Mouse (Mus musculus) intestine, embryonic 16.5 days (tissue): ENCODE data around the gene Hyal2. TPM values are rescaled to one million over a fixed set of nuclear protein-coding genes. Genes with fewer than 3 reads are reported as not detected.

Experiments used
- ATAC-seq: fragments of 200-750 bp; cut with Nextera tagmentation; 2 replicates; pipeline ENCODE4 v1.8.0; 2017; ENCODE audit warnings: moderate TSS enrichment, moderate library complexity
- H3K27ac ChIP-seq: fragments of 300-500 bp; sonication (generic); 2 replicates; pipeline ENCODE4 v1.5.1; 2014; ENCODE audit warnings: mild to moderate bottlenecking, low read length
- H3K27me3 ChIP-seq: fragments of 300-500 bp; sonication (generic); replicated peaks from 2 replicates; pipeline ENCODE4 v1.6.1; 2014; ENCODE audit warnings: low read length, control low read depth, mixed read lengths; ENCODE audit not compliant: control insufficient read depth, insufficient read depth
- H3K36me3 ChIP-seq: fragments of 300-500 bp; sonication (generic); 2 replicates; pipeline ENCODE4 v1.6.1; 2014; ENCODE audit warnings: low read length, control low read depth; ENCODE audit not compliant: control insufficient read depth, insufficient read depth
- H3K4me1 ChIP-seq: fragments of 300-500 bp; sonication (generic); 2 replicates; pipeline ENCODE4 v1.6.1; 2014; ENCODE audit warnings: low read length, control low read depth, mixed read lengths; ENCODE audit not compliant: control insufficient read depth, insufficient read depth
- H3K4me2 ChIP-seq: fragments of 300-500 bp; sonication (generic); 2 replicates; pipeline ENCODE4 v1.6.1; 2014; ENCODE audit warnings: low read depth, low read length, control low read depth
- H3K4me3 ChIP-seq: fragments of 300-500 bp; sonication (generic); 2 replicates; pipeline ENCODE4 v1.5.1; 2014; ENCODE audit warnings: mild to moderate bottlenecking, low read length
- H3K9ac ChIP-seq: fragments of 300-500 bp; sonication (generic); 2 replicates; pipeline ENCODE4 v1.6.1; 2014; ENCODE audit warnings: low read depth, low read length
- H3K9me3 ChIP-seq: fragments of 300-500 bp; sonication (generic); 2 replicates; pipeline ENCODE4 v1.6.1; 2016; ENCODE audit warnings: low read length, control low read depth; ENCODE audit not compliant: control insufficient read depth
- WGBS: fragments of 180-500 bp; shearing (Covaris S2); extraction: QIAGEN DNeasy Blood & Tissue Kit; methylation state at CpG from one replicate; pipeline ENCODE4 v1.1.7; 2014; 5-methylcytosine and 5-hydroxymethylcytosine counted together
- polyA plus RNA-seq: library from polyadenylated mRNA; unstranded; fragments of >200 nt; fragmentation: Nextera tagmentation; extraction: Ambion mirVana; gene quantifications from 2 replicates; pipeline ENCODE4 v1.2.1, GENCODE M21; 2015

Hyal2 gene
- polyA plus RNA-seq, 1 experiment from 2014 or later: 91.2 TPM

GRCm38 (mm10) chr9:107538231-107538630 lies 29.5 kb upstream of the Hyal2 start:
- Histone ChIP-seq H3K27ac (no peak overlapping the region), H3K4me3 (no peak overlapping the region)
- no peak for ATAC-seq

DNA sequence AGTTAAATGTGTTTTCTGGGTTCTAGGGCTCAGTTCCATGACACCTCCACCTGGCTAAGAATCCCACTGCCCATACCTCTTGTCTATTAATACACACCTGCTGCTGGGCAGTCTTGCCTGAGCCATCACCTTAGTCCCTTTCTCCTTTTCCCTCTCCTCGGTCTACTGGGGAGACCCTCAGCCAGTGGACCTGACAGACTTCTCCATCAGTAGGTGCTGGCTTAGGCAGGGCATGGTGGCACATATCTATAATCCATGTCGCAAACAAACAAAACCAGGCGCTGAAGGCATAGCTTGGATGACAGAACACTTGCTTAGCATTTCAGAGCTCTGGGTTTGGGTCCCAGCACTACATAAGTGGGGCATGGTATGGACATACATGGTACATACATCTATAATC lies 29.0 kb upstream of the Hyal2 start:
- H3K4me1 ChIP-seq: peaks cover 39% of the 10 kb centered on the region
- no peak overlapping the region for H3K9ac ChIP-seq
- 83% methylated on average over 3 of the region's 3 CpGs for WGBS
- no peak overlapping the region for H3K27ac ChIP-seq
- H3K4me2 ChIP-seq: no peak overlapping the region
- H3K4me3 ChIP-seq: no peak overlapping the region
- ATAC-seq: no peak
- no peaks in the 10 kb centered on the region for H3K27me3 ChIP-seq
- no peaks in the 10 kb centered on the region for H3K9me3 ChIP-seq
- peaks cover 18% of the 10 kb centered on the region for H3K36me3 ChIP-seq

More at GRCm38 (mm10) chr9:107538231-107538630, 29.5 kb upstream of the Hyal2 start:
- H3K9ac ChIP-seq: no peak overlapping the region
- H3K36me3 ChIP-seq: peaks cover 18% of the 10 kb centered on the region
- WGBS: 95% methylated on average over 7 of the region's 7 CpGs
- no peak overlapping the region for H3K4me2 ChIP-seq
- no peaks in the 10 kb centered on the region for H3K27me3 ChIP-seq
- H3K9me3 ChIP-seq: no peaks in the 10 kb centered on the region
- H3K4me1 ChIP-seq: peaks cover 39% of the 10 kb centered on the region

- ATAC-seq: no peak
- no peak overlapping the region for H3K4me2 ChIP-seq
- WGBS: 96% methylated on average over 8 of the region's 8 CpGs
These were observed 27.8 kb upstream of the Hyal2 start for GRCm38 (mm10) chr9:107539940-107540339.

DNA sequence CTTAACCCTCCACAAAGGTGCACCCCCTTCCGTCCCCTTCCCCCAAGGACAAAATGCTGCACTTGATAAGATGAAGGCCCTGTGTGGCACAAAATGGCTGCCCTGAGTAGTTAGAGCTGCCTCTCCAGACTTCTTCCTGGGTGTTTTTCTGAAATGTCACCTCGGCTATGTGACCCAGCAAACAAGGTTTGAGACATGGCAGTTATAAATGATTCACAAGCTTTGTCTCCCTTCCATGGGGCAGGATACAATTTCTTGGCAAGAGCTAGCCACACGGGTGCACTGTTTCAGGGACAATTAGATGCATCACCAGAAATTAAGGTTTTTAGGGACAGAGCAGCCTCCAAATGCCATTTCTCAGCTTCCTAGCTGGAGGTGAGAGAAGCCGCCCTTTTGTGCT lies 27.3 kb upstream of the Hyal2 start:
- Histone ChIP-seq H3K9ac (no peak overlapping the region; the same call in 1 of the 2 replicates), H3K4me1 (peaks cover 36% of the 10 kb centered on the region), H3K4me3 (no peak overlapping the region), H3K27me3 (no peaks in the 10 kb centered on the region), H3K36me3 (peaks cover 21% of the 10 kb centered on the region), H3K9me3 (no peaks in the 10 kb centered on the region), H3K27ac (no peak overlapping the region), H3K4me2 (no peak overlapping the region)
- WGBS: 76% methylated on average over 4 of the region's 4 CpGs
- no peak for ATAC-seq

More at GRCm38 (mm10) chr9:107539940-107540339, 27.8 kb upstream of the Hyal2 start:
- peaks cover 39% of the 10 kb centered on the region for H3K4me1 ChIP-seq
- H3K4me3 ChIP-seq: no peak overlapping the region
- peaks cover 20% of the 10 kb centered on the region for H3K36me3 ChIP-seq
- H3K27ac ChIP-seq: no peak overlapping the region
- no peaks in the 10 kb centered on the region for H3K9me3 ChIP-seq
- no peak overlapping the region for H3K9ac ChIP-seq
- H3K27me3 ChIP-seq: no peaks in the 10 kb centered on the region

DNA sequence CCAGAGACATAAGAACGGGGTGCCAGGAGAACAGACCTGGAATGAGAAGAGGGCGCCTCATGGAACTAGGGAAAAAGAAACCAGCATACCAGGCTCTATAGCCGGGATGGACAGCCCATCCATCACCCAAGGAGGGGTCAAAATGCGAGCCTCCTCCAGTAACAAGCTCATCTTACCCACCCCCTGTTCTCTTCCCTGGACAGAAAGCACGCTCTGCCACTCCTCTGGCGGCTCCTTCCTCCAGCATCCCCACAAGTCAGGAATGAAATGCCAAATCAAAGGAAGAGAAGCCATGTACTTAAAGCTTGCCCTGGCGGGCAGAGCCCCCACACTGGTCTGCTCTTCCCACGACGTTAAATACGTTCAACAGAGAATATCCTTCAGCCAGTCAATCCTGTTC lies 26.7 kb upstream of the Hyal2 start:
- 26% methylated on average over 10 of the region's 10 CpGs for WGBS
- H3K9ac ChIP-seq: peak overlapping the region; percentile 60
- no peak overlapping the region; the same call in 1 of the 2 replicates for H3K27ac ChIP-seq

DNA sequence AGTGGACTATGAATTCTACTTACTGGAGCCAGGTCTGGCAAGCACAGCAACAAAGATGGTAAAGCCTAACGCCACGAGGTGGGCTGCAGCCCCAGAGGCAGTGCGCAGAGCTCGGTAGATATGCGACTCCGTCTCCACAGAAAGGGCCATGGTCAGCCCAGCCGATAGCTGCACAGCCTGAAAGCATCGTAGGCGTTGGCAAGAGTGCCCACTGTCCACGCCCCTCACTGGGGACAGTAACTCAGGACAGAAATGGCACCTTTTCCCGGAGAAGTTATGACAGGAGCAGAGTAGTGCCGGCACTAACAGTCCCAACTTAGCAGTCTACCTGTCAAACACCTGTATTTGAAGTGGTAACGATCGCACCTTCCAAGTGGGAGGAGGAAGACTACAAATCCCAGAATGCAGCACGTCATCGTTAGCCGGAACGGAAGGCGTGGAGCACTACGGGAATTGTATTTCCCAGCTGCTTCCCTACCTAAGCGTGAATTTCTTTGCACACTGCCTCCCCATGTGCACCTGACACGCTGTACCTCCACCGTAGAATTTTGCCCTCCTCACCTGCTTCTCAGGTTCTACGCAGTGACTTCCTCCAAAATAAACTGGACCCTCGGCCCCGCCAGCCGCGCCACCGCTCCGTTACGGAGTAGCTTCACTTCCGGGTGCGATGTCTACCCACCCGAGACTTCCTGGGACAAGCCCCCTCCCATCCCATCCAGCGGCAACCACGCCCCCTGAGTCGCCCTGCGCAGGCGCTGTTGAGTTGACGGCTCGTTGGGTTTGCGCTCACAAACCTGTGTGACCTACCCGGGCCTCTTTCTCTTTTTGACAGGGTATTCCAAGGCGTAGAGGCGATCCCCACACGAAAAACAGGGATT lies 26.0 kb upstream of the Hyal2 start, which contains the start of the genes Cyb561d2 and Nprl2:
TSS of gene Cyb561d2 (minus strand) at position 720 of the 878 bp plus-strand sequence.
TSS of gene Nprl2 (plus strand) at position 753 of the 878 bp plus-strand sequence.
- H3K27me3 ChIP-seq: no peaks in the 10 kb centered on the region
- H3K4me2 ChIP-seq: peak within 1 kb of the TSS; percentile 70
- H3K9me3 ChIP-seq: no peaks in the 10 kb centered on the region
- peak within 1 kb of the TSS; percentile 60 for H3K9ac ChIP-seq
- peaks cover 24% of the 10 kb centered on the region for H3K4me1 ChIP-seq
- peak within 1 kb of the TSS; percentile 70 for H3K4me3 ChIP-seq
- WGBS: under 1% methylated on average over 46 of the region's 46 CpGs
- peak; percentile 88 for ATAC-seq
- peaks cover 21% of the 10 kb centered on the region for H3K36me3 ChIP-seq
- H3K27ac ChIP-seq: peak within 1 kb of the TSS; percentile 58

More for the DNA sequence above, 26.7 kb upstream of the Hyal2 start:
- H3K27me3 ChIP-seq: no peaks in the 10 kb centered on the region
- peaks cover 21% of the 10 kb centered on the region for H3K36me3 ChIP-seq
- H3K4me2 ChIP-seq: peak overlapping the region; percentile 70
- H3K4me1 ChIP-seq: peaks cover 30% of the 10 kb centered on the region
- H3K4me3 ChIP-seq: peak overlapping the region; percentile 70
- H3K9me3 ChIP-seq: no peaks in the 10 kb centered on the region
- ATAC-seq: no peak

DNA sequence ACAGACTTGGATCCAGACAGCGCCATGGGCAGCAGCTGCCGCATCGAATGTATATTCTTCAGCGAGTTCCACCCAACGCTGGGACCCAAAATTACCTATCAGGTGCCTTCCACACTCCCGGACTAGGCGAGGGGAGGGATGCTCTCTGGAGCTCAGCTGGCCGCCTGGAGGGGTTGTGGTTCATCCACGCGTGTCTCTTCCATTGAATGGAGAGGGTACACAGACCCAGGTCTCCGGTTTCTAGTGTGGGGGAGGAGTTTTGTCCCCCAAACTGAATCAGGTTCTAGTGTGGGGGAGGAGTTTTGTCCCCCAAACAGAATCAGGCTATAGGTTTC lies 25.4 kb upstream of the Hyal2 start:
- H3K4me2 ChIP-seq: peak overlapping the region; percentile 70
- peaks cover 25% of the 10 kb centered on the region for H3K4me1 ChIP-seq
- no peaks in the 10 kb centered on the region for H3K27me3 ChIP-seq
- under 1% methylated on average over 11 of the region's 11 CpGs for WGBS
- peak overlapping the region; percentile 70 for H3K4me3 ChIP-seq
- H3K9ac ChIP-seq: peak overlapping the region; percentile 60
- H3K9me3 ChIP-seq: no peaks in the 10 kb centered on the region
- H3K27ac ChIP-seq: no peak overlapping the region
- peaks cover 21% of the 10 kb centered on the region for H3K36me3 ChIP-seq
- peak; percentile 16 for ATAC-seq

- 27% methylated on average over 8 of the region's 8 CpGs for WGBS
- Histone ChIP-seq H3K9me3 (no peaks in the 10 kb centered on the region), H3K36me3 (peaks cover 19% of the 10 kb centered on the region), H3K27ac (no peak overlapping the region), H3K4me2 (peak overlapping the region; percentile 70), H3K9ac (peak overlapping the region; percentile 60), H3K4me3 (peak overlapping the region; percentile 70), H3K4me1 (peaks cover 28% of the 10 kb centered on the region), H3K27me3 (no peaks in the 10 kb centered on the region)
- ATAC-seq: no peak
These were observed 25.0 kb upstream of the Hyal2 start for GRCm38 (mm10) chr9:107542721-107543120.

GRCm38 (mm10) chr9:107543299-107543698 lies 24.4 kb upstream of the Hyal2 start:
- Histone ChIP-seq H3K27me3 (no peaks in the 10 kb centered on the region), H3K27ac (no peak overlapping the region), H3K36me3 (peaks cover 17% of the 10 kb centered on the region), H3K4me2 (0 out of 2 replicates have a peak overlapping the region, but pooled peaks have one; percentile 70), H3K9me3 (no peaks in the 10 kb centered on the region), H3K4me1 (peaks cover 28% of the 10 kb centered on the region), H3K9ac (no peak overlapping the region), H3K4me3 (no peak overlapping the region)
- WGBS: 89% methylated on average over 11 of the region's 11 CpGs
- no peak for ATAC-seq
